Mouse (Mus musculus) lung, embryonic 14.5 days (tissue): ENCODE measurements around the gene Stk19. TPM values are rescaled to one million over a fixed set of nuclear protein-coding genes. Genes with fewer than 3 reads are reported as not detected.
A peak's percentile ranks its signal among the peaks of the same experiment; 100 is the strongest.

Experiments
- ATAC-seq: fragments of 200-750 bp; cut with Nextera tagmentation; 2 replicates; pipeline ENCODE4 v1.8.0; 2017; ENCODE audit warnings: mild to moderate bottlenecking, moderate TSS enrichment, moderate library complexity; ENCODE audit not compliant: insufficient read depth
- DNase-seq: peaks from one replicate; pipeline ENCODE4 v3.0.0-alpha.2; 2015
- H3K27ac ChIP-seq: fragments of 300-500 bp; sonication (generic); 2 replicates; pipeline ENCODE4 v1.5.1; 2014; ENCODE audit warnings: low read depth, mild to moderate bottlenecking, moderate library complexity
- H3K27me3 ChIP-seq: fragments of 300-500 bp; sonication (generic); 2 replicates; pipeline ENCODE4 v1.6.1; 2014; ENCODE audit warnings: low read length, control low read depth; ENCODE audit not compliant: insufficient read depth
- H3K36me3 ChIP-seq: fragments of 300-500 bp; sonication (generic); 2 replicates; pipeline ENCODE4 v1.6.1; 2014; ENCODE audit warnings: control low read depth; ENCODE audit not compliant: insufficient read depth
- H3K4me1 ChIP-seq: fragments of 300-500 bp; sonication (generic); 2 replicates; pipeline ENCODE4 v1.6.1; 2014; ENCODE audit warnings: antibody characterized with exemption, control low read depth; ENCODE audit not compliant: insufficient read depth
- H3K4me2 ChIP-seq: fragments of 300-500 bp; sonication (generic); 2 replicates; pipeline ENCODE4 v1.6.1; 2014; ENCODE audit warnings: mild to moderate bottlenecking
- H3K4me3 ChIP-seq: fragments of 300-500 bp; sonication (generic); 2 replicates; pipeline ENCODE4 v1.5.1; 2014; ENCODE audit warnings: low read depth, low read length
- H3K9ac ChIP-seq: fragments of 300-500 bp; sonication (generic); 2 replicates; pipeline ENCODE4 v1.6.1; 2014
- H3K9me3 ChIP-seq: fragments of 300-500 bp; sonication (generic); 2 replicates; pipeline ENCODE4 v1.6.1; 2016; ENCODE audit warnings: low read depth, low read length, control low read depth
- CTCF ChIP-seq: IDR thresholded peaks from 2 replicates; pipeline ENCODE4 v1.5.1; 2016; ENCODE audit warnings: antibody characterized with exemption, low read depth
- WGBS: fragments of 180-500 bp; shearing (Covaris S2); extraction: QIAGEN DNeasy Blood & Tissue Kit; methylation state at CpG from one replicate; pipeline ENCODE4 v1.1.7; 2014; 5-methylcytosine and 5-hydroxymethylcytosine counted together
- microRNA-seq: library from miRNA; unstranded; fragments of <30 nt; microRNA quantifications from one replicate; pipeline ENCODE4, GENCODE M21; 2016; ENCODE audit warnings: borderline number of aligned reads
- polyA plus RNA-seq: library from polyadenylated mRNA; unstranded; fragments of >200 nt; fragmentation: Nextera tagmentation; extraction: Ambion mirVana; gene quantifications from 2 replicates; pipeline ENCODE4 v1.2.1, GENCODE M21; 2014

Gene Stk19
- polyA plus RNA-seq, 1 experiment from 2014 or later = 25.0 TPM

- ATAC-seq (no peak), DNase-seq (peak; percentile 34)
- TF ChIP-seq CTCF = no peak
- Histone ChIP-seq H3K27me3 (no peaks in the 10 kb centered on the region), H3K4me3 (no peak overlapping the region), H3K4me2 (no peak overlapping the region), H3K9me3 (peaks cover 5% of the 10 kb centered on the region; the same call in 1 of the 2 replicates), H3K27ac (peak overlapping the region; percentile 30; the same call in 1 of the 2 replicates), H3K9ac (no peak overlapping the region), H3K4me1 (no peaks in the 10 kb centered on the region), H3K36me3 (no peaks in the 10 kb centered on the region)
- WGBS = 57% methylated on average over 9 of the region's 9 CpGs
These were observed 58.9 kb downstream of the Stk19 start for GRCm38 (mm10) chr17:34777680-34778325.

Small RNA genes lying within 50 kb of the gene (microRNA-seq; reads per million reads assigned to microRNA genes)
- gene Mir6970 (not detected), gene Mir6971 (2.1 reads per million), gene Mir6972 (not detected)

Other genes starting within 250 kb of the Stk19 start
- 13.6 and 14.5 TPM in 2 replicates for gene Gpsm3, start 247.1 kb downstream of the Stk19 start, polyA plus RNA-seq
- gene Pbx2, start 245.7 kb downstream of the Stk19 start, polyA plus RNA-seq = 10.1 and 10.4 TPM in 2 replicates
- gene Ager, start 239.1 kb downstream of the Stk19 start, polyA plus RNA-seq = 64.7 and 74.6 TPM in 2 replicates
- 78.7 and 84.9 TPM in 2 replicates for gene Rnf5, start 233.3 kb downstream of the Stk19 start, polyA plus RNA-seq
- 52.5 and 54.1 TPM in 2 replicates for gene Agpat1, start 232.7 kb downstream of the Stk19 start, polyA plus RNA-seq
- gene Egfl8, start 221.0 kb downstream of the Stk19 start, polyA plus RNA-seq = 1.5 and 2.1 TPM in 2 replicates
- 24.5 and 25.6 TPM in 2 replicates for gene Ppt2, start 208.4 kb downstream of the Stk19 start, polyA plus RNA-seq
- 0.14 TPM in 1 of 2 replicates, not detected in the other for gene Prrt1, start 207.4 kb downstream of the Stk19 start, polyA plus RNA-seq
- 9.7 and 11.1 TPM in 2 replicates for gene Fkbpl, start 192.2 kb downstream of the Stk19 start, polyA plus RNA-seq
- gene Atf6b, start 189.8 kb downstream of the Stk19 start, polyA plus RNA-seq = 66.5 and 74.8 TPM in 2 replicates
- 0.38 and 0.45 TPM in 2 replicates for gene Tnxb, start 166.4 kb downstream of the Stk19 start, polyA plus RNA-seq
- gene C4b, start 93.1 kb downstream of the Stk19 start, polyA plus RNA-seq = not detected in 2 replicates
- not detected in 2 replicates for gene Cyp21a1, start 32.4 kb downstream of the Stk19 start, polyA plus RNA-seq
- gene Dxo, start 74 bp upstream of the Stk19 start, polyA plus RNA-seq = 56.0 and 71.5 TPM in 2 replicates
- 44.6 and 50.3 TPM in 2 replicates for gene Skiv2l, start 13.3 kb upstream of the Stk19 start, polyA plus RNA-seq
- 110 and 115 TPM in 2 replicates for gene Nelfe, start 13.4 kb upstream of the Stk19 start, polyA plus RNA-seq
- 1.8 and 2.5 TPM in 2 replicates for gene Cfb, start 25.6 kb upstream of the Stk19 start, polyA plus RNA-seq
- gene Zbtb12, start 42.5 kb upstream of the Stk19 start, polyA plus RNA-seq = 0.81 and 1.2 TPM in 2 replicates
- not detected in 2 replicates for gene Gm20547, start 45.1 kb upstream of the Stk19 start, polyA plus RNA-seq
- gene C2, start 61.3 kb upstream of the Stk19 start, polyA plus RNA-seq = 1.3 and 1.4 TPM in 2 replicates
- 64.1 and 71.0 TPM in 2 replicates for gene Ehmt2, start 61.5 kb upstream of the Stk19 start, polyA plus RNA-seq
- gene Slc44a4, start 77.5 kb upstream of the Stk19 start, polyA plus RNA-seq = 0.42 and 0.55 TPM in 2 replicates
- 10.6 and 11.6 TPM in 2 replicates for gene Neu1, start 94.3 kb upstream of the Stk19 start, polyA plus RNA-seq
- gene Hspa1b, start 122.3 kb upstream of the Stk19 start, polyA plus RNA-seq = 0.16 and 0.35 TPM in 2 replicates
- 1.3 TPM in 1 of 2 replicates, not detected in the other for gene Gm20481, start 133.0 kb upstream of the Stk19 start, polyA plus RNA-seq
- gene Hspa1a, start 135.2 kb upstream of the Stk19 start, polyA plus RNA-seq = 2.0 and 2.1 TPM in 2 replicates
- 0.83 and 1.1 TPM in 2 replicates for gene Hspa1l, start 135.8 kb upstream of the Stk19 start, polyA plus RNA-seq
- gene Lsm2, start 144.9 kb upstream of the Stk19 start, polyA plus RNA-seq = 241 and 265 TPM in 2 replicates
- gene Vars, start 164.0 kb upstream of the Stk19 start, polyA plus RNA-seq = 135 and 161 TPM in 2 replicates
- 0.11 and 0.47 TPM in 2 replicates for gene Vwa7, start 179.6 kb upstream of the Stk19 start, polyA plus RNA-seq
- 16.1 and 17.2 TPM in 2 replicates for gene Sapcd1, start 191.1 kb upstream of the Stk19 start, polyA plus RNA-seq
- gene Msh5, start 209.8 kb upstream of the Stk19 start, polyA plus RNA-seq = 4.2 and 4.6 TPM in 2 replicates
- 67.1 and 73.6 TPM in 2 replicates for gene Clic1, start 213.0 kb upstream of the Stk19 start, polyA plus RNA-seq
- 319 and 338 TPM in 2 replicates for gene Ddah2, start 222.1 kb upstream of the Stk19 start, polyA plus RNA-seq
- 0.38 TPM in 1 of 2 replicates, not detected in the other for gene Ly6g6c, start 228.4 kb upstream of the Stk19 start, polyA plus RNA-seq
- gene Mpig6b, start 229.2 kb upstream of the Stk19 start, polyA plus RNA-seq = 0.95 and 1.4 TPM in 2 replicates
- 0.39 and 0.43 TPM in 2 replicates for gene Ly6g6e, start 240.0 kb upstream of the Stk19 start, polyA plus RNA-seq
- gene Ly6g6d, start 241.1 kb upstream of the Stk19 start, polyA plus RNA-seq = 2.7 and 4.0 TPM in 2 replicates
- gene Ly6g6f, start 248.7 kb upstream of the Stk19 start, polyA plus RNA-seq = 0.49 and 0.96 TPM in 2 replicates